Mouse (Mus musculus) adrenal gland (tissue): ENCODE results near the gene Grik3.

Source experiments
- intact Hi-C: fragments of 180-260 bp; cut with DNase I; formaldehyde crosslinking; loops from one replicate; pipeline ENCODE4 v1.15.1; 2025
- microRNA-seq, 2 experiments: library from miRNA; unstranded; fragments of <30 nt; microRNA quantifications; one replicate each; pipeline ENCODE4; 2019

Gene Grik3

DNA sequence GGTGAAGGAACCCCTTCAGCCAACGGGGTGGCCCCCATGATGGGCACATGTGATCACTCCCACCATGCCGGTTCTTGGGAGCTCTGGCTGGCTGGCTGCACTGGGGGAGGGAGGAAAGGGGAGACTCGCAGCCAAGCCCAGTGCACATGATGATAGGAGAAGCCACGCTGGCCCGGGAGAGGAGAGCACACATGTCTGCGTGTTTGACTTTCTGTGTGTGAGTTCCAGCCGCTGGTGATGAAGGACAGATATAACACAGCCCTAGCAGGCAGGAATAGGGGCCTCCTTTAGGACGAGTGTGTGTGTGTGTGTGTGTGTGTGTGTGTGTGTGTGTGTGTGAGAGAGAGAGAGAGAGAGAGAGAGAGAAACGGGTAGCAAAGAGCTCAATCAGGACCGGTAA lies 219.2 kb downstream of the Grik3 start:
- intact Hi-C loops = loop anchor here (5.0 to 10.0 kb wide), 3 partner anchors 222 to 545 kb away; no protein-coding TSS in a partner anchor

DNA sequence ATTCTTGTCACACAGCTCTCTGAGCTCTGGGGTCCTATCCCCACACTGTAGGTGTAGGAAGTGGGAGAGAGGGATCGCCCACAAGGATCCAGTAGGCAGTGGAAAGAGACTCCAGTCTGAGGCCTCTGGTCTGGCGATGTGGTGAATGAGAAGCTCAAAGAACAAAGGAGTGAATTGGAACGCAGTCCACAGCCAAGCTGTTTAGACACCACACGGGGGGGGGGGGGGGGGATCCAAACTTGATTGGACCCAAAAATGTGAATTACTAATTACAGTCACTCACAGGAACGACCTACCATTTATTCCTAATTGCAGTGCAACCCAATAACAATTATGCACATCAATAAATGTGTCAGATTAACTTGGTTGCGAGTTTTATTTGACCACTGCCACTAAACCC lies 227.4 kb downstream of the Grik3 start:
- intact Hi-C loops = no loop called here

DNA sequence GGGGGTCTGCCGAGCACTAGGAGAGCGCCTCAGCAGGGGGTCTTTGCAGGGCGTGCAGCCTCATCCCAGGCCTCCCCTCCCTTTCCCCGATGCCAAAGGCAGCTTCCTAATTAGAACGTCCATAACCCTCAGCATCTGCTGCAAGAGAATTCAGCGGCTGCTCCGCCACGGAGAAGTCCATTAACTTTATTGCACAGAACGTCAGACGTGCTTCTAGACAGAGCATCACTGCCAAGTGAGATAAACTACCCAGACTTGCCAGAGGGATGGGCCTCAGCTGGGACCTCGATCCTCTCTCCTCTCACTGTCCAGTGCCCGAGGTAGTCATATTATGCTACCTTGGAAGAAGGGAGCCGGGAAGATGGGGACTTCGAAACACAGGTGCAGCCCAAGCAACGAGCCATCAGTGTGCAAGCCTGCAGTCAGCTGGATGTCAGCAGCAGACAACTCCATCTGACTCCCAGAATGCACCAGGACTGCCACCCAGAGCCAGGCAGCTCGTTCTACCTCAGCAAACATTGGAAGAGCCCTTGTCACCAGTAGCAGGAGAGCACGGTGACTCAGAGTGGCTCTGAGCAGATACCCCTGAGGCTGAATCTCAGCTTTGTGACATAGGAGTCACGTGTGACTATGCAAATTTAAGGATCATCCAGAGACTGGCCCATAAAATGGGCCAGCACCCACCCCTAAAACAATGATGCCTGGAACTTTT lies 228.1 kb downstream of the Grik3 start:
- intact Hi-C loops = no loop called here

DNA sequence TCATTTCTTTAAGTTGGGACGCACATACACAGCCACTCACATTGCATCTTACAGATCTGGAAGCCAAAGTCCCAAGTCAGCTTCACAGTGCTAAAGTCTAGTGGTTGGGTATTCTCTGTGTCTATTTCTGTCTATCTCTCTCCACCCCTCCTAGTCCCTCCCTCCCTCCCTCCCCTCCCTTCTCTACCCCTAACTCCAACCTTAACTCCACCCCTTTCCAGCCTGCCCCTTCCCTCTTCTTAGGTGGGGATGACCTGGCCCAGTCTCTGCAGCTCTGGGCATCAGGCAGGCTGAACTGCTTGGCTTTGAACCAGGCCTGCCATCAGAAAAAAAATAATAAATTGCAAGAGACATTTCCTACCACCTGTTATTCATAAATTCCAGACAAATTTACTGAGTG lies 235.7 kb downstream of the Grik3 start:
- intact Hi-C loops = no loop called here

DNA sequence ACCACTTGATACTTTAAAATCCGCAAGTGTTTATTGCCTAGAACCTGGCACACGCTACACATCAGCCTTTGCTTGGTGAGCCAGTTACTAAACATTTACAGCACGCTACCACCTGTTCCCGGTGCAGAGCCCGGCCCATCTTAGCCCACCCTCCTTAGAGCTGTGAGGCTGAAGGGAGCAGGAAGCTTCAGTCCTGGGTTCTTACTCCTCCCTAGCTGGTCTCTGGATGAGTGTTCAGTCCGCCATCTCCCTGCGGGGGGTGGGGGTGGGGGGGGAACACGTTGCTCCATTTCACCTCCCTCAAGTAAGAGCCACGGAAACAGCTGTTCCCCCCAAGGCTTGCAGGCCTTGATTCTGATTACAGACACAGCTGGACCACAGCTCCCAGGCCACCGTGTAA lies 236.5 kb downstream of the Grik3 start:
- intact Hi-C loops = no loop called here

DNA sequence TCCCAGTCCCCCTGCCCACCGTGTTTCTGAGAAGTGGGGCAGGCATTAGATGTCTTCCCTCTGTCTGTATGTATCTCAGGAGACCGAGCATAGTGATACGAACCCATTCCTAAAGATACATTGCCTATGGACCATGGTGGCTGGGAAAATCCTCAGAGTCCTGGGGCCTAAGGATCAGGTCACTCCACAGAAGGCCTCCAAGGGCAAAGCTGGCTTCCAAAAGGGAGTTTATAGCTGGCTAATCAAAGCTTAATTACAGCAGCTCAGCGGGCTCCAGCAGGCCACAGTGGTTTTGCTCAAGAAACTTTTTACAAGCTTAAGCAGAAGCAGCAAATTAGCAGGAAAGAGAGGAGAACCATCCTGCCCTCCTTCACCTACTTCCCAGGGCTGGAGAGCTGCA lies 237.1 kb downstream of the Grik3 start:
- intact Hi-C loops = no loop called here

DNA sequence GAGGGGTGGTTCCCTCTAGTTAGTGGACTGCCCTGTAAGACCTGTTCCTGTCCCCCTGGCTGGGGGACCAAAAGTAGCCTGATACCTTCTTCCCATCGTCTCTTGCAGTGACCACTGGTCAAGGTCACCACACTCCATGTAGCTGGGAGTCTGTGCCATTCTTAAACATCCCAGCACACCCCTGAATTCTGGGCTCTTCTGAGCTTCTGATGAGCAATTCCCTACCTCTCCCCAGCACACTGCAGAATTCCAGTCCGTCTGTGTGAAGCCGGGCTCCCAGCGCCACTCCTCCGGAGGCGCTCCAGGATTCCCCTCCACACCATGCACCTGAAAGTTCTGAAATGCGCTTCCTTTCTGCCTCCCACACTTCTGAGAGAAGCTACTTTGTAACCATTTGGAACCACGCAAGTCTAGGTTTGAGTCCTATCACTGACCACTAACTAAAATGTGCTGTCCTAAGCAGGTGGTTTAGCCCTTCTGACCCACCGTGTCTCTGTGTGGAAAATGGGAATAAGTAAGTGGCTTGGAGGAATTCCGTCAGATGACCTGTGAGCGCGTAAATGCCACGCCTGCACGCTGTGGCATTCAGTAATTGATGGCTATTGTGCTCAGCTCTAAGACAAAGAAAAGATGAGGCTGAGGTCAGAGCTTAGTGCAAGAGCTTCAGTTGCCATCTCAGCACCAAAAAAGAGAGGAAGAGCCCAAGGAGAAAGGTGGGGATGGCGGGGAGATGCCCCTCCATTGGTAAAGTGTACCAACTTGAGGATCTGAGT lies 237.8 kb downstream of the Grik3 start:
- intact Hi-C loops = no loop called here

DNA sequence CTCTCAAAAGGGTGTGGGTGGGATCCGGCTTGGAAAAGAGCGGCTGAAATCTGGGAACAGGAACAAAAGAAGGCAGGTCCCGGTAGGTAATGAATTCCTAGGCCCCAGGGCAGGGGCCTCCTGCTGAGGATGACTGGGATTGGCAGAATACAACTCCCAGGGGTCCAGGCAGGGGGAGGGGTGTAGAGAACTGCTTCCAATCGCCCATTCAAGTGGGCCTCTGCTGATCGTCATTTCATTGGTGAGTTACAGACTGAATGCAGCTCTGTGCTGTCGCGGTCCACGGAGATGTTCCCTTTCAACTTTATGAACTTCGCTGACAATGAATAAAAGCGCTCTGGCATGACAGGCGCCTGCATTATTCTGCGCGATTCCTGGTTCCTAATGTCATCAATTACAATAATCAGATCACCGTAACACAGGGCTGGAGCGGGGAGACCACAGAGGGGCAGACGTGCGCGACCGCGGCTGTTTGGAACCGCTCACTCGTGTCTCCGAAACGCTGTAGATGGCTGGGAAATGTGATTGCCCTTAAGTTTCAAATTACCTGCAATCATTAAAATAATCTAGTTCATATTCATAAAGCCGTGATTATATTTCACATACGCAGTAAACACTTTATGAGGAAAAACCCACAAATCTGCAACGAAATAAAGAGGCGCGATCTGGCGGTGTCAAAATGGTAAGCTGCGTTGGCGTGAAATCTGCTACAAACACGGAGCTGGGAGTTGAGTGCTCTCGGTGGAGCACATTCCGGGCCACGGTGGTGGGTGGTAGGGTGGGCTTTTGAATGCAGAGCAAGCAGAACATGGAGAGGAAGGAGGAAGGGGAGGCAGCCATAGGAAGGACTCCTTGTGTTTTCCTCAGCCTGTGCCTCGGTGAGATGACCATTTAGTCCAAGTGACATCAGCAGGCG lies 239.1 kb downstream of the Grik3 start:
- intact Hi-C loops = no loop called here

DNA sequence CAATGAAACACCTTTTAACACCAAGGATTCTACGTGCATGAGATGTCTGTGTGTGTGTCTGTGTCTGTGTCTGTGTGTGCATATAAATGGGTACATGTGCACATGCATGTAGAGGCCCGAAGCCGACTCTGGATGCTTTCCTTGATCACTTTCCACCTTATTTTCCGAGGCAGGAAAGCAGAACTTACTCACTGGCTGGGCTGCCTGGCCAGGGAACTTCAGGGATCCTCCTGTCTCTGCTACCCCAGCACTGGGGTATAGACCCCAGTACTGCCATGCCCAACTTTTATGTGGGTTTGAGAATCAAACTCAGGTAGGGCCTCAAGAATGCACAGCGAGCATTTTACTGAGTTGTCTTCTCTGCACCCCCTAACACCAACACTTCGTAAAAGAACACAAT lies 240.3 kb downstream of the Grik3 start:
- intact Hi-C loops = no loop called here

DNA sequence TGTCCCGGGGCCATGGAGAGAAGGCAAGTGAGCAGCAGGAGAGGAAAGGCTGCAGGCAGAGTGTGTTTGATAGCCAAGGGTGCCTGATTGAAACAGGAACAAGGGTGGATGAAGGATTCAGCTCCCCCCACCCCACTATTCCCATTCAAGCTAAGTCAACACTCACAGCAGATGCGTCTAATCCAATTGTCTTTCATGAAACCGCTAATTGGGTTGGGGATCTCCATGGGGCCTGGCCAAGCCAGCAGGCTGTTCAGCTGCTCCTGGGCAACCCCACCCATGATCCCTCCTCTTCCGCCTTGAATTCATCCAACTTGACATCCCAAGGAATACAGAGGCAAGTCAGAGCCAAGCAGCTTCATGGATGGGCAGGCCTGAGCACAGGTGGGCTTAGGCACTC lies 246.3 kb downstream of the Grik3 start:
- intact Hi-C loops = no loop called here

DNA sequence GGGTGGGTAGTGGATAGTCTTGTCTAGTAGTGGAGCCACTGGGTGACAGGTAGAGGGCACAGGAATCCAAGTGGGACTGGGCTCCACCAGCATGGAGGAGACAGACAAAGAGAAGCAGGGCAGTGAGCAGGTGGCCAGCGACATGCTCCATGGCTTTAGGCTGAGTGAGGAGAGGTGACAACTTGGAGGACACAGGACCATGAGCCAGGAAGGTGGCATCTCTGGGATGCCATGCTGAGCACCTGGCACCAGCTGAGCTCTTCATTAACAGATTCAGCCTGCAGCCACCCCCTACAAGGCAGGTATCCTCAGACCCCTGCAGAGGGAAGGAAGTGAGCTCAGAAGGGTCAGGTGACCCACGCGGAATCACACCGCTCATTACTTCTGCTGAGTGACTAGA lies 248.3 kb downstream of the Grik3 start:
- intact Hi-C loops = no loop called here

DNA sequence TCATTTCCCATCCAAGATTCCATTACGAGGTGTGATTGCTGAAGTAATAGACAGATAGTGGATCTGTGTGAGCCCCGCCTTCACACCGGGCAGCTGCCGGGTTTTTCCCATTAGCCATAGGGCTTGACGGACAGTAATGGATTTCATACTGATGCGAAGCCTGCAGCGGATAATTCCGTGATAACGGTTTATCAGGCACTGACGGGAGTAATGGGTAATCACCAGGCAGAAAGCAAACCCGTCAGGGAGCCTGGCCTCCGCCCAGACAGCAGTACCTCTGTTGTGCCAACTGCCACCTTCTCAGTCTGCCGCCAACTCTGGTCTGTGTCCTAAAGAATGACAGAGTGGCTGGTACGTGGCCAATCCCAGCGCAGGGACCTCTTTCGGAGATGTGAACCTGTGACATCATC lies 251.7 kb downstream of the Grik3 start:
- intact Hi-C loops = no loop called here

DNA sequence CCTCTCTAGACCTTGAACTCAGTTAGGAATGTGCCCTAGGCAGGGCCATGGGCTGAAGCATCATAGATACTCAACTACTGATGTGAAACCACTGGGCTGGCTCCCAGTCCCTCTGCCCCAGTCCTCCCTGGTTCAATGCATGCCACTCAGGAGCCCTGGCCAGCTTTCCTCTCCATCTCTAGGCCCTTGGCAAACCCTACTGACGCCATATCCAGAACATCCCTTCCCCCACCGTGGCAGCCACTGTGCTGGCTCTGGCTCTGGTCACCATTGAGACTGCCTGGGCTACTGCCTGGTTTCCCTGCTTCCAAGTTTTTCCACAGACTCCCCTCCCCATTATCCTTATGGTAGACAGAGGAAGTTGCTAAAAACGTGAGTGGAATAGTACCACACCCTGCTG lies 255.4 kb downstream of the Grik3 start:
- intact Hi-C loops = no loop called here

DNA sequence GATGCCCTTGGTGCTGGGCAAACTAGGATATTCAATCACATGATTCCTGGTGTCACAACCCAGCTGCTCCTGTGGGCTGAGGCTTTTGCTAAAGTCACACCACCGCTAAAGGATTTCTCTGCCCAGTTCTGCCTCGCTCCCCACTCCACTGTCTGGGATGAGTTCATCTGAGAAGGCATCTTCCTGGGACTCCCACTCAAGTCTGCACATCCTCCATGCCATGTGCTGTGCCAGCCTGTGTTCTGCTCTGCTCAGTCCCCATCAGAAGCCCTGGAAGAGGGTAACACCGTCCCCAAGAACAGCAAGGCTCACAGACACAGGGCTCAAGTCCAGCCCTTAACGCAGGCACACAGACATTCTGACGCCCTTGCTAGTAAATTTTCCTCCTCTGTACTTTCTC lies 265.9 kb downstream of the Grik3 start:
- intact Hi-C loops = no loop called here

DNA sequence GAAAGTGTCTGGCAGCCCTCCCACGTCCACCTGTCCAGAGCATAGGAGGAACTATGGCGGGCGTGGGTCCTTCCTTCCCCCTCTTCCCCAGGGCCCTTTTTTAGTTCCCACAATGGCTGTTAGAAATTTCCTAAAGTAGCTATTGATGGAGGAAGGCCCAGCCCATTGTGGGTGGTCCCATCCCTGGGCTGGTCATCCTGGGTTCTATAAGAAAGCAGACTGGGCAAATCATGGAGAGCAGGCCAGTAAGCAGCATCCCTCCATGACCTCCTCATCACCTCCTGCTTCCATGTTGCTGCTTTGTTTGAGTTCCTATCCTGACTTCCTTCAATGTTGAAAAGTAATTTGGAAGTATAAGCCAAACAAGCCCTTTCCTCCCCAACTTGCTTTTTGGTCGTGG lies 269.8 kb downstream of the Grik3 start:
- intact Hi-C loops = no loop called here

DNA sequence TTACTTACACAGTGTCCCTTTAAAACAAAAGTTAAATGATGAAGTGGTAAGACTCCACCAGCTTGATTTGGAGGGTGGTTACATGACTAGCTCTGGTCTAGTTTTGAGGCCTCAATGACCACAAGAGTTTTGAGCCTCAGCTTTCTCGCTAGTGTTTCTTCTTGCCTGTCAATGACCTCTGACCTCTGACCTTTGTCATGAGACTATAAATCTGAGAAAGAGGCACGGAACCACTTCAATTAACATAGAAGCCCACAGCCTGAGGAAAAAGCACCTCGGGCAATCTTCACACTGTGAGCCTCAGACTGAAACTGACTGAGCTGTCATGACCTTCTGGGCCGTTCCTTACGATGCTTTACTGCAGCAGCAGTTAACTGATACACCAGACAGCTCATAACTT lies 272.6 kb downstream of the Grik3 start:
- intact Hi-C loops = no loop called here

Small RNA genes within 50 kb of the gene (microRNA-seq; reads per million reads assigned to microRNA genes)
- gene Mir692-2 = 0 reads per million in 2 experiments
